Mouse (Mus musculus) small intestine, adult 10 weeks (tissue): ENCODE results near the gene Klrc2. TPM values are rescaled to one million over a fixed set of nuclear protein-coding genes. Genes with fewer than 3 reads are reported as not detected.

Source experiments
- polyA plus RNA-seq: library from polyadenylated mRNA; stranded (reverse); fragments of 350-450 nt; fragmentation: Illumina TruSeq; extraction: RNeasy Lipid Tissue Mini Kit (QIAGEN cat#74804); gene quantifications from one replicate; pipeline ENCODE4 v1.2.3, GENCODE M21; 2014; ENCODE audit warnings: low replicate concordance

Gene Klrc2
- 0.45 TPM for polyA plus RNA-seq

DNA sequence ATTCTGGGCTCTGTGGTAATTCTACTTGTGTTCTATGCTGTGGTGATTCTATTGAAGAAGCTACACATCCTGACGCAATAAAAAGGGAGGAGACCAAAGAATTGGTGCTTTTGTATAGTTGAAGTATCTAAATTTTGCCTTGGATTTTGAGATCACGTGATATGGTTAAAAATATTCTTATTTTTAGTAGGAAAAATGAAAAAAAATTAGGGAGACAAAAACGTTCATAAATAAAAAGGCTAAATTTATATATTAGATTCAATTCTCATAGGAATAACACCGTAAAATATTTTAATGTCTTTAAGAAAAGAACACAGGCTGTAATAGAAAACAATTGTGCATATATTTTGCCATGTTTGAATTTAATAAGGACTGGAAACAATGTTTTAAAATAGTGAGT is at the start of gene Klrc2:
Klrc2 (minus strand) TSS at position 101 of the 400 bp plus-strand sequence.

DNA sequence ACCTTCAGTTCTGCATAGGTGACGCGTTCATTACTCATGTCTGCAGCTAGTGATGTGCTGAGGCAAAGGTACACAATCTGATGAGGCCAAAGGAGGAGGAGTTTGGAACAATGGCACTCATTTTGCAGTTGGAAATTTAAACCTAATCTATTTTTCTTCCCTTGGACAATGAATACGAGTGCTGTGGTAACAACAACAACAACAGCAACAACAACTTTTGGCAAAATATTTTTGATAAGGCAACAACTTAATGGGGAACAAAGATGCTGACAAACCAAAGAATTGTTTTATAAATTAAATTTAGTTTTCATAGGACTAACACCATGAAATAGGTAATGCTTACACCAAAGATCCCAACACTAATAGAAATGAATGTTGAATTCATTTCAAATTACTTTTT is 18.4 kb upstream of the Klrc2 start, which contains the start of gene Klrc1:
Klrc1 (minus strand) TSS at position 101 of the 400 bp plus-strand sequence.

GRCm38 (mm10) chr6:129643237-129643636 is 17.3 kb downstream of the Klrc2 start, which contains the start of gene Klrc3:
Klrc3 (minus strand) TSS chr6:129643337.

DNA sequence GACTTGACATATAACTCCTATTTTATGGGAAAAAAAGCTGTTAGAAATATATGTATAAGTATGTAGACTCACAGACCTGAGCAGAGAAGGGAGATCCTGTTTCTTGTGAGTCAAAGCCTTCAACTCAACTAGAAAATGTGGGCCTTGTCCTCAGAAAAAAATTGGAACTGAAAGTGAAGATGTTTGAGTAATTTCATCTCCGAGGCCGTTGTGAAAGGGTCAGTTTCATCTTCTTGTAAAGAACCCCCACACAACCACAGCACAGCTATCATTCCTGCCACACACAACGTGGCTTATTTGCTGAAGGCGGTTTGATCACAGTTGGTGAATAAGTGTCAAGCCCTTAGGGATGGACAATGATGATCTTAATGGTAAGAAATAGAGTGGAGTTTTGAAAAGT is 36.8 kb downstream of the Klrc2 start, which contains the start of gene Klrk1:
Klrk1 (minus strand) TSS at position 130 of the 400 bp plus-strand sequence.

Other genes starting within 250 kb of the Klrc2 start
- 2.8 TPM for gene Clec1a, start 208.7 kb downstream of the Klrc2 start, polyA plus RNA-seq
- not detected for gene Olr1, start 153.5 kb downstream of the Klrc2 start, polyA plus RNA-seq
- gene Tmem52b, start 148.1 kb downstream of the Klrc2 start, polyA plus RNA-seq = not detected
- 3.5 TPM for gene Gabarapl1, start 127.5 kb downstream of the Klrc2 start, polyA plus RNA-seq
- 1.4 TPM for gene Klre1, start 82.8 kb downstream of the Klrc2 start, polyA plus RNA-seq
- gene Klrd1, start 68.9 kb downstream of the Klrc2 start, polyA plus RNA-seq = 48.6 TPM
- gene Klrk1, start 36.8 kb downstream of the Klrc2 start, polyA plus RNA-seq = 4.7 TPM
- not detected for gene Klrc3, start 17.4 kb downstream of the Klrc2 start, polyA plus RNA-seq
- gene Klrc1, start 18.3 kb upstream of the Klrc2 start, polyA plus RNA-seq = 1.2 TPM
- gene Klri1, start 56.4 kb upstream of the Klrc2 start, polyA plus RNA-seq = 4.0 TPM
- gene Klri2, start 79.8 kb upstream of the Klrc2 start, polyA plus RNA-seq = 0.30 TPM
- 7.3 TPM for gene Gm156, start 123.6 kb upstream of the Klrc2 start, polyA plus RNA-seq
- gene Gm17631, start 202.0 kb upstream of the Klrc2 start, polyA plus RNA-seq = not detected
- gene Klra17, start 216.0 kb upstream of the Klrc2 start, polyA plus RNA-seq = 9.5 TPM